Mouse (Mus musculus): ENCODE data around the gene Marcksl1. TPM values are rescaled to one million over a fixed set of nuclear protein-coding genes. Genes with fewer than 3 reads are reported as not detected.

Marcksl1 gene
- polyA plus RNA-seq (2014; fragmentation: Nextera tagmentation; extraction: Ambion mirVana) = 1,866 and 1,920 TPM in 2 replicates

- no peaks in the 10 kb centered on the region for H3K27me3 ChIP-seq (ENCODE audit: control insufficient read depth, insufficient read depth, low read length)
- peak within 1 kb of the TSS; percentile 72 for H3K4me3 ChIP-seq (ENCODE audit: low read depth, low read length)
- WGBS = 8% methylated on average over 41 of the region's 47 CpGs
- H3K36me3 ChIP-seq (ENCODE audit: control insufficient read depth, insufficient read depth, low read length) = peaks cover 7% of the 10 kb centered on the region
- H3K9me3 ChIP-seq (ENCODE audit: control insufficient read depth, low read length) = no peaks in the 10 kb centered on the region
- H3K4me1 ChIP-seq (ENCODE audit: control insufficient read depth, insufficient read depth, low read length) = peaks cover 23% of the 10 kb centered on the region
- H3K27ac ChIP-seq (ENCODE audit: low read depth, low read length) = peak within 1 kb of the TSS; percentile 96
- DNase-seq (ENCODE audit: low spot score) = peak; percentile 92
- peak within 1 kb of the TSS; percentile 100 for H3K9ac ChIP-seq (ENCODE audit: low read length)
- ATAC-seq (ENCODE audit: insufficient read depth, low FRiP score, low TSS enrichment) = peak; percentile 81
- peak within 1 kb of the TSS; percentile 65 for H3K4me2 ChIP-seq (ENCODE audit: low read depth)
Observed at GRCm38 (mm10) chr4:129513086-129513767, at the start of gene Marcksl1. TSS of gene Marcksl1 (plus strand) at chr4:129513581.

GRCm38 (mm10) chr4:129464286-129464815 lies 49.0 kb upstream of the Marcksl1 start:
- no peaks in the 10 kb centered on the region for H3K27me3 ChIP-seq (ENCODE audit: control insufficient read depth, insufficient read depth, low read length)
- ATAC-seq (ENCODE audit: insufficient read depth, low FRiP score, low TSS enrichment) = no peak
- H3K27ac ChIP-seq (ENCODE audit: low read depth, low read length) = no peak overlapping the region
- no peak overlapping the region for H3K9ac ChIP-seq (ENCODE audit: low read length)
- H3K4me3 ChIP-seq (ENCODE audit: low read depth, low read length) = no peak overlapping the region
- 83% methylated on average over 4 of the region's 4 CpGs for WGBS
- peaks cover 6% of the 10 kb centered on the region; the same call in 1 of the 2 replicates for H3K4me1 ChIP-seq (ENCODE audit: control insufficient read depth, insufficient read depth, low read length)
- no peak overlapping the region for H3K4me2 ChIP-seq (ENCODE audit: low read depth)
- no peak for DNase-seq (ENCODE audit: low spot score)
- H3K9me3 ChIP-seq (ENCODE audit: control insufficient read depth, low read length) = no peaks in the 10 kb centered on the region
- peaks cover 5% of the 10 kb centered on the region for H3K36me3 ChIP-seq (ENCODE audit: control insufficient read depth, insufficient read depth, low read length)

- H3K9me3 ChIP-seq (ENCODE audit: control insufficient read depth, low read length) = no peaks in the 10 kb centered on the region
- no peak overlapping the region for H3K4me2 ChIP-seq (ENCODE audit: low read depth)
- no peak for ATAC-seq (ENCODE audit: insufficient read depth, low FRiP score, low TSS enrichment)
- H3K27ac ChIP-seq (ENCODE audit: low read depth, low read length) = no peak overlapping the region
- H3K27me3 ChIP-seq (ENCODE audit: control insufficient read depth, insufficient read depth, low read length) = no peaks in the 10 kb centered on the region
- H3K9ac ChIP-seq (ENCODE audit: low read length) = no peak overlapping the region
- WGBS = 90% methylated on average over 11 of the region's 11 CpGs
- no peak for DNase-seq (ENCODE audit: low spot score)
- no peaks in the 10 kb centered on the region for H3K4me1 ChIP-seq (ENCODE audit: control insufficient read depth, insufficient read depth, low read length)
- peaks cover 24% of the 10 kb centered on the region for H3K36me3 ChIP-seq (ENCODE audit: control insufficient read depth, insufficient read depth, low read length)
- H3K4me3 ChIP-seq (ENCODE audit: low read depth, low read length) = no peak overlapping the region
Observed at GRCm38 (mm10) chr4:129476047-129476446, 37.3 kb upstream of the Marcksl1 start.

GRCm38 (mm10) chr4:129479863-129480262 lies 33.5 kb upstream of the Marcksl1 start:
- H3K36me3 ChIP-seq (ENCODE audit: control insufficient read depth, insufficient read depth, low read length) = peaks cover 6% of the 10 kb centered on the region; the same call in 1 of the 2 replicates
- WGBS = 90% methylated on average over 3 of the region's 3 CpGs

GRCm38 (mm10) chr4:129481090-129481489 lies 32.3 kb upstream of the Marcksl1 start:
- H3K27me3 ChIP-seq (ENCODE audit: control insufficient read depth, insufficient read depth, low read length) = no peaks in the 10 kb centered on the region
- no peaks in the 10 kb centered on the region for H3K9me3 ChIP-seq (ENCODE audit: control insufficient read depth, low read length)
- no peak overlapping the region for H3K4me2 ChIP-seq (ENCODE audit: low read depth)
- no peaks in the 10 kb centered on the region for H3K4me1 ChIP-seq (ENCODE audit: control insufficient read depth, insufficient read depth, low read length)
- peaks cover 6% of the 10 kb centered on the region for H3K36me3 ChIP-seq (ENCODE audit: control insufficient read depth, insufficient read depth, low read length)
- DNase-seq (ENCODE audit: low spot score) (no peak), ATAC-seq (ENCODE audit: insufficient read depth, low FRiP score, low TSS enrichment) (no peak)
- 100% methylated on average over 1 of the region's 1 CpGs for whole genome bisulfite sequencing
- no peak overlapping the region for H3K9ac ChIP-seq (ENCODE audit: low read length)
- no peak overlapping the region for H3K4me3 ChIP-seq (ENCODE audit: low read depth, low read length)
- no peak overlapping the region for H3K27ac ChIP-seq (ENCODE audit: low read depth, low read length)

More at GRCm38 (mm10) chr4:129479863-129480262, 33.5 kb upstream of the Marcksl1 start:
- no peak overlapping the region for H3K4me2 ChIP-seq (ENCODE audit: low read depth)
- H3K27ac ChIP-seq (ENCODE audit: low read depth, low read length) = no peak overlapping the region
- no peak for ATAC-seq (ENCODE audit: insufficient read depth, low FRiP score, low TSS enrichment)
- no peak overlapping the region for H3K4me3 ChIP-seq (ENCODE audit: low read depth, low read length)
- no peak overlapping the region for H3K9ac ChIP-seq (ENCODE audit: low read length)
- DNase-seq (ENCODE audit: low spot score) = no peak
- no peaks in the 10 kb centered on the region for H3K27me3 ChIP-seq (ENCODE audit: control insufficient read depth, insufficient read depth, low read length)
- no peaks in the 10 kb centered on the region for H3K9me3 ChIP-seq (ENCODE audit: control insufficient read depth, low read length)
- H3K4me1 ChIP-seq (ENCODE audit: control insufficient read depth, insufficient read depth, low read length) = no peaks in the 10 kb centered on the region

GRCm38 (mm10) chr4:129490972-129491880 lies 22.2 kb upstream of the Marcksl1 start, which contains the start of the genes Tssk3 and Fam229a:
TSS of gene Tssk3 (minus strand) at chr4:129491022.
TSS of gene Fam229a (plus strand) at chr4:129491190.
- H3K4me2 ChIP-seq (ENCODE audit: low read depth) = peak within 1 kb of the TSS; percentile 41
- H3K36me3 ChIP-seq (ENCODE audit: control insufficient read depth, insufficient read depth, low read length) = peaks cover 2% of the 10 kb centered on the region
- no peaks in the 10 kb centered on the region for H3K9me3 ChIP-seq (ENCODE audit: control insufficient read depth, low read length)
- peaks cover 11% of the 10 kb centered on the region for H3K4me1 ChIP-seq (ENCODE audit: control insufficient read depth, insufficient read depth, low read length)
- WGBS = 3% methylated on average over 67 of the region's 70 CpGs
- H3K9ac ChIP-seq (ENCODE audit: low read length) = peak within 1 kb of the TSS; percentile 31
- H3K4me3 ChIP-seq (ENCODE audit: low read depth, low read length) = peak within 1 kb of the TSS; percentile 27
- H3K27me3 ChIP-seq (ENCODE audit: control insufficient read depth, insufficient read depth, low read length) = peaks cover 15% of the 10 kb centered on the region
- no peak within 1 kb of the TSS for H3K27ac ChIP-seq (ENCODE audit: low read depth, low read length)
- peak; percentile 37 for DNase-seq (ENCODE audit: low spot score)
- no peak for ATAC-seq (ENCODE audit: insufficient read depth, low FRiP score, low TSS enrichment)

- DNase-seq (ENCODE audit: low spot score) (no peak), ATAC-seq (ENCODE audit: insufficient read depth, low FRiP score, low TSS enrichment) (no peak)
- Histone ChIP-seq H3K4me1 (ENCODE audit: control insufficient read depth, insufficient read depth, low read length) (peaks cover 16% of the 10 kb centered on the region), H3K36me3 (ENCODE audit: control insufficient read depth, insufficient read depth, low read length) (no peaks in the 10 kb centered on the region), H3K4me3 (ENCODE audit: low read depth, low read length) (no peak overlapping the region), H3K9me3 (ENCODE audit: control insufficient read depth, low read length) (no peaks in the 10 kb centered on the region), H3K4me2 (ENCODE audit: low read depth) (no peak overlapping the region), H3K27ac (ENCODE audit: low read depth, low read length) (no peak overlapping the region), H3K27me3 (ENCODE audit: control insufficient read depth, insufficient read depth, low read length) (peaks cover 15% of the 10 kb centered on the region), H3K9ac (ENCODE audit: low read length) (no peak overlapping the region)
- WGBS = 78% methylated on average over 7 of the region's 7 CpGs
Observed at GRCm38 (mm10) chr4:129494681-129495080, 18.7 kb upstream of the Marcksl1 start.

- WGBS = 35% methylated on average over 16 of the region's 16 CpGs
- no peak overlapping the region for H3K4me2 ChIP-seq (ENCODE audit: low read depth)
- peaks cover 11% of the 10 kb centered on the region for H3K27me3 ChIP-seq (ENCODE audit: control insufficient read depth, insufficient read depth, low read length)
- H3K9me3 ChIP-seq (ENCODE audit: control insufficient read depth, low read length) = no peaks in the 10 kb centered on the region
- no peak for ATAC-seq (ENCODE audit: insufficient read depth, low FRiP score, low TSS enrichment)
- no peak overlapping the region for H3K9ac ChIP-seq (ENCODE audit: low read length)
- no peak overlapping the region for H3K4me3 ChIP-seq (ENCODE audit: low read depth, low read length)
- H3K36me3 ChIP-seq (ENCODE audit: control insufficient read depth, insufficient read depth, low read length) = no peaks in the 10 kb centered on the region
- DNase-seq (ENCODE audit: low spot score) = no peak
- H3K4me1 ChIP-seq (ENCODE audit: control insufficient read depth, insufficient read depth, low read length) = peaks cover 16% of the 10 kb centered on the region
- no peak overlapping the region; the same call in 1 of the 2 replicates for H3K27ac ChIP-seq (ENCODE audit: low read depth, low read length)
Observed at GRCm38 (mm10) chr4:129495672-129496562, 17.5 kb upstream of the Marcksl1 start.
